Comparison of ENCODE assay signal across 16 mouse cellular contexts in the genomic region with DNA sequence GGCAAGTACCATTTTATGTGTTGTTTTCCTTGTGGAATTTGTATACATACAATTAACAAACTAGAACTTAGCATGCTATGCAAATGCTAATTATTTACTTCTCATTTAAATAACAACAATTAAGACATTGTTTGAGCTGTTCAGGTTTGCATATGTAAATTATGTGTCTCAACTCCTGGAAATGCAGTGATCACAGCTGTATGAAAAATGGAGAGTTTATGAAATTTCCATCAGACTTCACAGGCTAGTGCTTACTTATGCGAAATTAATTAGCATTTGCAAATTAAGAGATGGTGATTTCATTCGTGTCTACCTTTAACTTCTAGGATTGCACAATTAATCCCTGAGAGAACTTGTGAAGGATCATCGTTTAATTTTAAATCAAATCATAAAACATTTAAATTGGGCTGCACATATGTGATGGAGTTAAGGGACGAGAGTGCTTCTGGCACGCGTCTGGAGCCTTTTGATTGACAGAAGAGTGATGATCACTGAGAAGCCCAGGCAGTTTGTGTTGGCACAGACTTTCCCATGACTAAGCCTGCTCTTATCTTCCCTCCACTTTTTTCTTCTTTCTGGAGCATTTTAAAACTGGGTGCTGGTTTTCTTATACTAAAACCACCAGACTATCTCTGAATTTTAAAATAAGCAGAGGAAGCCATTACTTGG. TPM values are rescaled to one million over a fixed set of nuclear protein-coding genes. Genes with fewer than 3 reads are reported as not detected.
DNase-seq lines count a peak whose midpoint lies in the region; ATAC-seq lines count a peak whose summit lies in the region.
"Had no signal": no experiment of that assay in that cellular context is flagged by ENCODE, and none has a peak within 500 bp of the region (broad histone marks: within the 10 kb centered on the region; RNA-seq: fewer than 3 reads in every experiment).

No protein-coding gene starts in this region.

- H3K9me3 ChIP-seq in forebrain, embryonic 13.5 days (replicated peaks), result no peaks in the 10 kb centered on the region
- H3K9me3 ChIP-seq in forebrain, embryonic 10.5 days, result no peaks in the 10 kb centered on the region
- H3K9me3 ChIP-seq in heart, embryonic 12.5 days (replicated peaks), result no peaks in the 10 kb centered on the region
- no peaks in the 10 kb centered on the region for H3K9me3 ChIP-seq in midbrain, embryonic 15.5 days
- no peaks in the 10 kb centered on the region for H3K9me3 ChIP-seq in midbrain, embryonic 11.5 days (ENCODE audit: control insufficient read depth, low read length)
- H3K9me3 ChIP-seq: embryonic facial prominence, embryonic 10.5 days; hindbrain, embryonic 13.5 days had no signal

- DNase-seq in forebrain, embryonic 10.5 days (ENCODE audit: extremely low spot score, low spot score), result no peak
- DNase-seq in heart, adult 11 months, result peak; percentile 25
- no peak for DNase-seq in midbrain, embryonic 11.5 days (ENCODE audit: low spot score, missing footprints)
- no peak for DNase-seq in spleen, postnatal 36 days (ENCODE audit: low spot score in 2 of 2)
- DNase-seq: adrenal gland, adult 2 months; adrenal gland, postnatal 25 days; cerebellum, adult 2 months; cerebellum, postnatal 10 days; heart, postnatal 36 days had no signal

- 0 out of 2 replicates have a peak, but pooled peaks have one; percentile 58 for ATAC-seq in forebrain, embryonic 13.5 days
- ATAC-seq in heart, embryonic 12.5 days (ENCODE audit: insufficient number of reproducible peaks, low FRiP score), result no peak
- peak; percentile 67 for ATAC-seq in midbrain, embryonic 15.5 days (replicated peaks)
- no peak for ATAC-seq in midbrain, embryonic 11.5 days (ENCODE audit: low FRiP score)
- ATAC-seq: intestine, embryonic 16.5 days had no signal

- no peaks in the 10 kb centered on the region for H3K36me3 ChIP-seq in forebrain, embryonic 13.5 days (ENCODE audit: poor library complexity, severe bottlenecking)
- H3K36me3 ChIP-seq in forebrain, embryonic 10.5 days (replicated peaks), result no peaks in the 10 kb centered on the region
- H3K36me3 ChIP-seq in heart, embryonic 12.5 days, result no peaks in the 10 kb centered on the region
- no peaks in the 10 kb centered on the region for H3K36me3 ChIP-seq in midbrain, embryonic 15.5 days (replicated peaks)
- H3K36me3 ChIP-seq in midbrain, embryonic 11.5 days (ENCODE audit: control insufficient read depth, insufficient read depth, low read length), result no peaks in the 10 kb centered on the region
- H3K36me3 ChIP-seq: embryonic facial prominence, embryonic 10.5 days; heart, embryonic 13.5 days; hindbrain, embryonic 13.5 days had no signal

- H3K9ac ChIP-seq in forebrain, embryonic 13.5 days, result no peak overlapping the region
- no peak overlapping the region for H3K9ac ChIP-seq in heart, embryonic 12.5 days
- H3K9ac ChIP-seq in midbrain, embryonic 15.5 days, result no peak overlapping the region
- no peak overlapping the region for H3K9ac ChIP-seq in midbrain, embryonic 11.5 days (ENCODE audit: low read length)
- H3K9ac ChIP-seq: heart, embryonic 13.5 days; hindbrain, embryonic 13.5 days had no signal

- no peak overlapping the region for H3K27ac ChIP-seq in forebrain, embryonic 13.5 days
- H3K27ac ChIP-seq in forebrain, embryonic 10.5 days, result no peak overlapping the region
- no peak overlapping the region for H3K27ac ChIP-seq in heart, embryonic 12.5 days (ENCODE audit: poor library complexity, severe bottlenecking)
- H3K27ac ChIP-seq in midbrain, embryonic 15.5 days, result no peak overlapping the region
- H3K27ac ChIP-seq in midbrain, embryonic 11.5 days (ENCODE audit: low read depth, low read length), result no peak overlapping the region
- H3K27ac ChIP-seq: embryonic facial prominence, embryonic 10.5 days; heart, embryonic 13.5 days; hindbrain, embryonic 13.5 days had no signal

- WGBS in forebrain, embryonic 13.5 days, result 71% methylated on average over 6 of the region's 6 CpGs
- WGBS in forebrain, embryonic 10.5 days, result 86% methylated on average over 6 of the region's 6 CpGs
- 49% methylated on average over 6 of the region's 6 CpGs for WGBS in heart, embryonic 12.5 days
- WGBS in midbrain, embryonic 15.5 days, result 66% methylated on average over 6 of the region's 6 CpGs
- 88% methylated on average over 6 of the region's 6 CpGs for WGBS in midbrain, embryonic 11.5 days

- no peak overlapping the region for H3K4me2 ChIP-seq in forebrain, embryonic 13.5 days
- no peak overlapping the region for H3K4me2 ChIP-seq in heart, embryonic 12.5 days
- H3K4me2 ChIP-seq in midbrain, embryonic 15.5 days, result no peak overlapping the region
- H3K4me2 ChIP-seq in midbrain, embryonic 11.5 days, result no peak overlapping the region
- H3K4me2 ChIP-seq: heart, embryonic 13.5 days; hindbrain, embryonic 13.5 days had no signal

- no peak overlapping the region for H3K4me3 ChIP-seq in forebrain, embryonic 13.5 days
- H3K4me3 ChIP-seq in forebrain, embryonic 10.5 days, result no peak overlapping the region
- H3K4me3 ChIP-seq in heart, embryonic 12.5 days, result no peak overlapping the region
- H3K4me3 ChIP-seq in midbrain, embryonic 15.5 days, result no peak overlapping the region
- no peak overlapping the region for H3K4me3 ChIP-seq in midbrain, embryonic 11.5 days (ENCODE audit: low read depth, low read length)
- H3K4me3 ChIP-seq: embryonic facial prominence, embryonic 10.5 days; heart, embryonic 13.5 days; hindbrain, embryonic 13.5 days had no signal

- no peaks in the 10 kb centered on the region; the same call in 1 of the 2 replicates for H3K4me1 ChIP-seq in forebrain, embryonic 13.5 days
- H3K4me1 ChIP-seq in forebrain, embryonic 10.5 days, result no peaks in the 10 kb centered on the region
- no peaks in the 10 kb centered on the region for H3K4me1 ChIP-seq in heart, embryonic 12.5 days (replicated peaks)
- H3K4me1 ChIP-seq in midbrain, embryonic 15.5 days, result no peaks in the 10 kb centered on the region
- no peaks in the 10 kb centered on the region for H3K4me1 ChIP-seq in midbrain, embryonic 11.5 days (ENCODE audit: control insufficient read depth, insufficient read depth, low read length)
- H3K4me1 ChIP-seq: embryonic facial prominence, embryonic 10.5 days; heart, embryonic 13.5 days; hindbrain, embryonic 13.5 days had no signal

- H3K27me3 ChIP-seq in forebrain, embryonic 13.5 days, result no peaks in the 10 kb centered on the region
- H3K27me3 ChIP-seq in forebrain, embryonic 10.5 days (ENCODE audit: poor library complexity, severe bottlenecking), result no peaks in the 10 kb centered on the region
- H3K27me3 ChIP-seq in heart, embryonic 12.5 days (replicated peaks), result no peaks in the 10 kb centered on the region
- no peaks in the 10 kb centered on the region for H3K27me3 ChIP-seq in midbrain, embryonic 15.5 days (replicated peaks)
- H3K27me3 ChIP-seq in midbrain, embryonic 11.5 days (ENCODE audit: control insufficient read depth, insufficient read depth, low read length), result no peaks in the 10 kb centered on the region
- H3K27me3 ChIP-seq: heart, embryonic 13.5 days; hindbrain, embryonic 13.5 days had no signal

RNA-seq across cellular contexts. Expression of a gene that starts 20.1 kb away (rescaled TPM):
- 1.1 and 1.8 TPM in 2 replicates for polyA plus RNA-seq in forebrain, embryonic 13.5 days (2015; fragmentation: Nextera tagmentation; extraction: Ambion mirVana)
- 1.3 and 1.7 TPM in 2 replicates for polyA plus RNA-seq in forebrain, embryonic 10.5 days (2016; fragmentation: Nextera tagmentation; extraction: Ambion mirVana)
- polyA plus RNA-seq in heart, embryonic 12.5 days (2016; fragmentation: Nextera tagmentation; extraction: Ambion mirVana), result 1.1 and 1.5 TPM in 2 replicates
- polyA plus RNA-seq in midbrain, embryonic 15.5 days (2015; fragmentation: Nextera tagmentation; extraction: Ambion mirVana), result 5.6 and 6.9 TPM in 2 replicates
- polyA plus RNA-seq in midbrain, embryonic 11.5 days (2014; fragmentation: Nextera tagmentation; extraction: Ambion mirVana), result 2.3 and 2.5 TPM in 2 replicates

Comparison
In these comparisons a context has a peak if more than half of its experiments do, and no peak if none do; other contexts are left out.
1. ATAC-seq: peak in forebrain, embryonic 13.5 days (single experiment) and midbrain, embryonic 15.5 days (single experiment); none in heart, embryonic 12.5 days (single experiment) and midbrain, embryonic 11.5 days (single experiment).